Mouse (Mus musculus) T-cell, adult 2 months (primary cell): ENCODE results near the gene Tal1.

Source experiments
- DNase-seq: peaks from one replicate; pipeline ENCODE4 v3.0.0; 2022; ENCODE audit warnings: low spot score

Gene Tal1

GRCm38 (mm10) chr4:115056371-115056920 lies at the start of gene Tal1:
Gene Tal1 (plus strand): TSS chr4:115056426.
- DNase-seq, result no peak

- no peak for DNase-seq
These were observed 42.0 kb upstream of the Tal1 start for GRCm38 (mm10) chr4:115014276-115014675.

GRCm38 (mm10) chr4:115019997-115020396 lies 36.2 kb upstream of the Tal1 start:
- no peak for DNase-seq

GRCm38 (mm10) chr4:115035043-115035442 lies 21.2 kb upstream of the Tal1 start:
- no peak for DNase-seq

- peak; percentile 24 for DNase-seq
These were observed 18.0 kb upstream of the Tal1 start for GRCm38 (mm10) chr4:115038242-115038641.

- DNase-seq, result no peak
These were observed 10.6 kb upstream of the Tal1 start for GRCm38 (mm10) chr4:115045621-115046020.

- DNase-seq, result peak; percentile 65
These were observed 8.5 kb upstream of the Tal1 start for GRCm38 (mm10) chr4:115047750-115048149.

- no peak for DNase-seq
These were observed 8.0 kb upstream of the Tal1 start for GRCm38 (mm10) chr4:115048190-115048589.

GRCm38 (mm10) chr4:115051245-115051644 lies 5.0 kb upstream of the Tal1 start:
- no peak for DNase-seq

GRCm38 (mm10) chr4:115052343-115053005 lies 3.8 kb upstream of the Tal1 start:
- no peak for DNase-seq

- no peak for DNase-seq
These were observed 1.2 kb upstream of the Tal1 start for GRCm38 (mm10) chr4:115055044-115055443.

GRCm38 (mm10) chr4:115055691-115056090 lies 535 bp upstream of the Tal1 start:
- DNase-seq, result no peak

- DNase-seq, result peak; percentile 34
These were observed 871 bp downstream of the Tal1 start for GRCm38 (mm10) chr4:115056921-115057673.

- no peak for DNase-seq
These were observed 1.6 kb downstream of the Tal1 start for GRCm38 (mm10) chr4:115057674-115058316.

- DNase-seq, result no peak
These were observed 2.1 kb downstream of the Tal1 start for GRCm38 (mm10) chr4:115058317-115058761.

GRCm38 (mm10) chr4:115058871-115059590 lies 2.8 kb downstream of the Tal1 start:
- DNase-seq, result no peak

- DNase-seq, result no peak
These were observed 3.6 kb downstream of the Tal1 start for GRCm38 (mm10) chr4:115059871-115060270.

GRCm38 (mm10) chr4:115060753-115061152 lies 4.5 kb downstream of the Tal1 start:
- no peak for DNase-seq

GRCm38 (mm10) chr4:115062540-115062874 lies 6.3 kb downstream of the Tal1 start:
- DNase-seq, result no peak

GRCm38 (mm10) chr4:115062875-115063517 lies 6.8 kb downstream of the Tal1 start:
- peak; percentile 25 for DNase-seq

- DNase-seq, result no peak
These were observed 7.5 kb downstream of the Tal1 start for GRCm38 (mm10) chr4:115063518-115064239.
